Mouse (Mus musculus) neutrophil, adult 5-6 weeks (primary cell): ENCODE measurements around the gene Zfp503. TPM values are rescaled to one million over a fixed set of nuclear protein-coding genes. Genes with fewer than 3 reads are reported as not detected.

Experiments
- ATAC-seq: fragments of 151-379, 151-347 bp; 2 replicates; pipeline ENCODE4 v1.8.0; 2017; ENCODE audit warnings: mild to moderate bottlenecking, moderate TSS enrichment; ENCODE audit not compliant: insufficient number of reproducible peaks, poor library complexity, low FRiP score, severe bottlenecking; ENCODE audit errors: extremely low read depth
- total RNA-seq: library from RNA; stranded (forward); fragments of 200-1000 nt; gene quantifications from 2 replicates; pipeline ENCODE4 v1.2.3, GENCODE M21; 2017

The Zfp503 gene
- total RNA-seq, 1 experiment from 2014 or later = 0.58 TPM

DNA sequence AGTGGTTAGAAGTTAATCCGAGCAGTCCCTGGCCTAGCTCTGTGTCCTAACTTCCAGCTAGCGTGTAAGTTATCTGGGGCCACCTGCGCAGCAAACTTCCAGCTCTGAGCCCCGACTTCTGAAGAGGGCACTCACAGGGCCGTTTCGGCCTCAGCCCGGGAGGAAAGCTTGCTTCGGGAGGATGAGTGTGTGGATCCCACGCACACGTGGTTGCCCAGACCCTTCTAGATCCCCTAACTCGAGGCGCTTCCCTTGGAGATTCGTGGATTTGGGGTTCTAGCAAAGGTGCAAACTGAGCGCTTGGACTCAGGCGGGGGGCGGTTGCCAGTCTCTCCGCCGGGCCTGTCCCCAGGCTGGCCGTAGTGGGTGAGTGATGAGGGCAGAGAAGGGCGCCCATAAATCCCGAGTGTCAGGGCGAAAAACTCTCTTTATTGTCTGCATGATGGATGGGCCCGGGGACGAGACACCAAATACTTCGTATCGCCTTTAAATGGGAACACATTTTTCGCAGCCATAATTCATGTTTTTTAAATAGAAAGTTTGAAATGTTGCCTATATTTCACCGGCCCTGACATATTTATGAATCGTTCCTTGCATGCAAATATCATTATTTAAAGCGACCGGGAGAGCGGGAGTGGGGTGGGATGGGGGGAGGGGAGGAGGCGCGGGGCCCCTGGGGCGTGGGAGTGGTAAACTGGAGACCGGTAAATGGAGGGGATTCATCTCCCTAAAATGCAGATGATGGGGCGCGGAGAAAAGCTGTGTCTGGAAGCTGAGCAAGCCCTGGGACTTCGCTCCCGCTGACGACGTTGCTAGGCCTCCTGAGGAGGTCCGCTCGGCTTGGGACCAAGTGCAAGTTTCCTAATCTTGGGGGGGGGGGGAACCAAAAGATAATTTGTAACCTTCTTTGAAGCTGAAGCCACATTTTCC is 4.9 kb upstream of the Zfp503 start:
- ATAC-seq = no peak

DNA sequence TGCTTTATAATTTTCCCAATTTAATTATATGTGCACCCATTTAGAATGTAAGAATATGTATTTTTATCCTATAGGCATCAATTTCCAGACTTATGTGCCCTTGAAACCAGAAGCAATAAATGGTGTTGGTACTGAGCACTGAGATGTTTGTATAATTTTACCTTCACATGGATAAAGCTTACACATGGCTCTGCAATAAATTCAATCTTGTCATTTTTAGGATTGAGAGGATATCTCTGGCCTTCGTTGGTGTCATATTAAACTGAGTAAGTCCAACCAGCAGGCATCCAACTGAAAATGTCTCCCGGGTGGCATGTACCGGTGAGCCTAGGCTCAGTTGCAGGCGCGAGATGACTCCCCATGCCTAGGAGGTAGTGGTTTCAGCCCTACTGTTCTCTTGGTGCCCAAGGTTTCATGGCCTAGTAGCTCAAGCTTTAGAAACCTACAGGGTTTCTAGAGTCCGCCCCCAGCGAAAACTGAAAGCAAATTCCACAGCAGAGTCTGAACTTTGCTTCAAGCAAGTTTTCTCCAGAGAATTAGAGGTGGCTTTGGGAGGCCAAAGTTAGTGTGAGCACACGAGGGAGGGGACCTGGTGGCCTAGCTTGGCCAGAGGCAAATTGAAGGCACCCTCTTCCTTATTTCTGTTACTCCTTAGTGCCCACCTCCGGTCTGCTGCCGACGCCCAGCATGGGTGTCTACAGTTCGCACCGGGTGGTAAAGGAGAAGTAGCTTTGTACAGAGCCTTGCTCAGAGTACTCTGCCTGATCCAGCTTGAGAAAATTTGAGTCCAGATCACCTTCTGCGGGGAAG is 4.1 kb upstream of the Zfp503 start:
- ATAC-seq = no peak

DNA sequence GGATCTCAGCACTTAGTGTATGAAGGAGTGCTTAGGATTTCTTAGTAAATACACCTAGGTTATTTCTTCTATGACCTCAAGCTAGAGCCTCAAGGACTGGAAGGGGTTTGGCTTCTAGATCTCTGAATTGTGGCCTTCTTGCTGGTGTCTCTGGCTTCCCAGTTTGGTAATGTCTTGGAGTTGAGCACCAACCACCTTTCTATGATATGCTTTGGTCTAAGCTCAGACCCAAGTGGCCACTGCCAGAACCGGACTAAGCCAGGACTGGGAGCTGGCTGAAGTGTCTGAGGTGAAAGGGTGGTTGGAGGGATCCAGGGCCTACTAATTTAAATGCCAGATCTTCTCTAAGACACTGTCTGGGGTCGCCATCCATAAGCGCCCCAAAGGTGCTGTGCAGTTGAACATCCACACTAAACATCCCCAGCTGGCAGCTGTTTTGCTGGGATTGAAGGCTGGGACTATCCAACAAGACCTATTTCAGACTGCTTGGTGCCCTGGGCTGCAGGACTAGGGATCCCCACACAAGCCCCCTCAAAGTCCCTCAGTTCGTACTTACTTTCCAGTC is 3.0 kb upstream of the Zfp503 start:
- ATAC-seq = no peak

- ATAC-seq = no peak
Observed at GRCm38 (mm10) chr14:21991856-21992255, 2.5 kb upstream of the Zfp503 start.

DNA sequence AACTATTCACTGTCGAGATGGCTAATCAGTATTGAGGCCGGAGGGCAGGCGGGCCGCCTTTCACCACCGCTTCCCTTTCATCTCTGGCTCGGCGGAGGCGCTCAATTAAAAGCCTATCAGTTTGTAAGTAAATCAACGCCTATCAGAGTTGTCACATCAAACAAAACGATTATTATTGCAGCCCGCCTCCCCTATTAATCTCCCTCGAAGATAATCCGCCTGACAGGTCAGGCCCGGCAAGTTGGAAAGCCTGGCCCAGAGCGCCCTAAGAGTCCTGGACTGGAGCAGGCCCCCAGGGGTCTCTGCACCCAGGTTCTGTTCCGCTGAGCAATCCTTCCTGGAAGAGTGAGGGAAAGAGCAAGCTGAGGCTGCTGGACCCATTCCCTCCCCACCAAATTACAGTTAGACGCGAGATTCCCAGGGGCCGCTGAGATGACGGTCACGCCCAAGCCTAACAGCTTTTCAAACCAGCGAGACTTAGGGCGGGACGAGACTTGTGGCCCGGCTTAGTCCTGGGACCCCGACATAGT is 1.9 kb upstream of the Zfp503 start:
- ATAC-seq = no peak

DNA sequence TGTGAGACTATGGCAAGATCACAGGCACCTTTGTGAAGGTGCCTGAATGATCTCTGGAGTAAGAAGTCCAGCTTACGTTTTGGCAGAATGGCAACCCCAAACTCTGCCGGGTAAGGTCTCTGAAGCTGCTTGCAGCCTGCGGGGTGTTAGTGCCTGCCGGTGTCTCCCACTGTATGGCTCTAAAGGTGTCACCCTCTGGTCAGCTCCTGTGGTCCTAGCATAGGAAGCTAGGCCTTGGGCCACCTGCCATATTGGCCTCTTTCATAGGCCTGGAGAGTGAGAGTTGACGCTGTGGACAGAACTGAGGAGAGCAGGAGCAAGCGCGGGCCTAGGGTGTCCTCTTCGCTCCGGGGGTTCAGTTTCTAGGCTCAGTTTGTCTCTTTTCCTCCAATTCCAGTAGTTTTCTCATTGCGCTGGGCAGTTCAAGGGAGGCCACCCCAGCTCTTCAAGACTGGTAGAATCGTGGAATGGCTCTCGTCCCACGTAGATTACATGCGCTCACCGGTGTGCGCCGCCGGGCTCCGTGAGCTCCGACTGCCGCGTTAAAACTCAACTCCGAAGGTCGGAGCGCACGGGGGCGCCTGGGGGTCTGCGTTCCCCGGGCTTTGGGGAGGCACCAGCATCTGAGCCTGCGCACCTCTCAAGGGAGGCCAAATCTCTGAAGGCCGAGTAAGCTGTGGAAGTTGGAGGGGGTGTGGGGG is 1.1 kb upstream of the Zfp503 start:
- ATAC-seq = no peak

- ATAC-seq = no peak
Observed at GRCm38 (mm10) chr14:21988577-21989290, 667 bp downstream of the Zfp503 start.

DNA sequence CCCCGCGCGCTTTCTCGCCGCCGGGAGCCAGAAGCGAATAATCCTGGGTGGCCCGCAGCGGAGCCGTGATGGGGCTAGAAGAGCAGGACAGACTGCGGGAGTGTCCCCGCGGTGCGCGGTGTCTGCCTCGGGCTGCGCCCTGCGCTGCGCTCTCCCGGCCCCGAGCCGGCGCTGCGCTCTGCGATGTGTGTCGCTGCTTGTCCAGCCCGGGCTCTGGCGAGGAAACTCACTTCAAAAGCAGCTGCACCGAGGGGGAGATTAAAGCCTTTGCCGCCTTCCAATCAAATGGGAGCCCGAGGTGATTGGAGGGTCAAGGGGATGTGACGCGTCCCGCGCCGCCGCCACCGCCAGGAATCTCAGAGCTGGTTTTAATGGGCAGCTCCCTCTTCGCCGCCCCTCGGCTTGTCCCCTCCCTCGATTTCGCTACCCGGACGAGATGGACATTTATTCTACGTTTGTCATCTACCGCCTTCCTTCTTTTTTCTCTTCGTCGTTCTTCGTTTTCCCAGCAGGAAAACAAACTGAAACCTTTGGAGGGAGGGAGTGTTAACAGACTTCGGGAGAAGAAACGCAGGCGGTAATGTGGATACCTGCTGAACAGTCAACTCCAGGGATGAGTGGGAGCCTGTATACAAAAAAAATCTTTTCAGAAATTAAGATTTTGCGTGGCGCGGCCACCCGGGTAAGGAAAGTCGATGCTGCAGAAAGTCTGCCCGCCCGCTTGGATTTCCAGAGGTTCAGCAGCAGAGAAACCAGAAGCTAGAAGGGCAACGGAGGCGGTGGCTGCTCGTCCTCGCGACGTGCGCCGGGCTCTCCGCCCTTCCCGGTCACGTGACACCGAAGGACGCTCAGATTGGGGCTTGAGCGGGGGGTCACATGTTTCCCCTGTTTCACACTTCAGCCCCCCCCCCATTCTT is 1.5 kb downstream of the Zfp503 start:
- peak; percentile 37; the same call in 1 of the 2 replicates for ATAC-seq

- no peak for ATAC-seq
Observed at GRCm38 (mm10) chr14:21986733-21987659, 2.4 kb downstream of the Zfp503 start.

- ATAC-seq = 0 out of 2 replicates have a peak, but pooled peaks have one; percentile 35
Observed at GRCm38 (mm10) chr14:21985981-21986732, 3.2 kb downstream of the Zfp503 start.

DNA sequence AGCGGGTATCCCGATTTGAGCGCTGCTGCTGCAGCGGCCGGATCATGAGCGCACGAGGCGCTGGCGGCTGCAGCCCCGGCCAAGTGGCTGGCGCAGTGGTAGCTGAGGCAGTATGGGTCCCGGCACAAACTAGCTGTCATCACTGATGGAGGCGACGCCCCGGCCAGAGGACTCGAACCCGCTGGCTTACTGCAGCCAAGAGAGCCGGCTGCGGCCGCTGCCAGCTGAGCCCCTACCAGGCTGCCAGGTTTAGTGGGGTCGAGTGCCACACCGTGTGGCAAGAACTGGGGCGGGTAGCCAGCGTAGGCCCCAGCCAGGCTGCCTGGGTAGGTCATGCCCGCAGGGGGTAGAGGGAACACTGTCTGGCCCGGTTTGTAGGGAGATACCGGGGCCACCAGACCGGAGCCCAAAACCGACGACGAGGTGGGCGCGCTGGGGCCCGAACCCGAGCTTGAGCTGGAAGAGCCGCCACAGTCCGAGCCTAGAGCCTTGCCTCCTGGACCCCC is 3.9 kb downstream of the Zfp503 start:
- ATAC-seq = no peak

- ATAC-seq = no peak
Observed at GRCm38 (mm10) chr14:21984757-21985425, 4.5 kb downstream of the Zfp503 start.

DNA sequence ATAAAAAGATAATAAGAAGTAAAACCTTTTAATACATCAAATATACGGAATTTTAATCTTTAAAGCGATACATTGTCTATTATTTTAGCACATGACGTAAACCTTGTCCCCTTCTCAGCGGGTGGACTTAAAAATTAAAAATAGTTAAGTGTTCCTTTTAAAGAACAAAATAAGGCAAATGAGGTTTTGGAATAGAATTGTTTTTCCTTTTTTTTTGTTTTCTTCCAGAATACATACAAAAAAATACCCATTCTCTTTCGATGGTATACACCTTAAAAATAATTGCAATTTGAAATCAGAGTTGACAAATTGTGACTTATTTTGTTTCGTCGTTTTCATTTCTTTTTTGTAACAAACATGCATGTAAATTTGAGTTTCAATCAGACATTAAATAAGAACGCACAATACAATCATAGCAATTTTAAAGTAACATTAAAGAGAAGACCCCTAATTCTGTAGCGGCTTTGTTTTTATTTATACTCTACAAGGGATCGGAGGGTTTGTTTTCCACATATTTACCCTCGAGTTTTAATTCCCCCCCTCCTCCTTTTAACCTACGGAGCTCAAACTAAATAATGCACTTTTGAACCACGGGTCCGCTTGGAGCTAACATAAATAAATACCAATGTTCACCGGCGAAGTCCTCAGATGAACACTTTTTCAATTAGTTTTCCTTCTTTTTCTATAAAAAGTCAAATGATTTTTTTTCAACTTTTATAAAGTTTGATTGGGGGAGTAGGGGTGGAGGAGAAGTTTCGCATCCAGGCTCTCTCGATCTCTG is 5.3 kb downstream of the Zfp503 start:
- ATAC-seq = no peak

DNA sequence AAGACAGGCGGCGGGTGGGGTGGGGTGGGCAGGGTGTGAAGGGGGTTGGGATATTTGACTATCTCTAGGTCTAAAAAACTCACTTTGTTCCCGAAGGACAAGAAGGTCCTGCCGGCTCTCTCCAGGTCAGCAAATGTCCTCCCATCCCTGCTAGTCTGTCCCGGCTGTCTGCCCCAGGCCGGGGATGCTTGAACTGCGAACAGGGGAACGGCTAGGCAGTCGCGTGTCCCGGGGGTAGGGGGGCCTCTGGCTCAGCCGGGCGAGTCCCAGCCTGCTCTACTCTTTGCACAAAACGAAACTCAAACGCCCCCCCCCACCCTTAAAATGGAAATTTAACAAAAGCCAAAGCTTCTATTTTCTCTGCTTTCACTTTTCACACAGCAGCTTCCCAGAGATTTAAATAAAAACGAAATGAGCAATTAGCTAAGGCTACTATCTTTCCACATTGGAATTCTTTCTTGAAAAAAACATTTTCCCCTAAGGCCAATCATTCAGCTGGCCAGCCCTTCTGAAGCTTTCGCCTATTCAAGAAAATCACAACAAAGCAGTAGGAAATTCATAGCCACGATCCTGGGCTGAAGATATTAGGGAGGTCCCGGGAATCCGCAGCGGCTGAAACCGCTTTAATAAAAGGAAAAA is 6.0 kb downstream of the Zfp503 start:
- ATAC-seq = no peak
